Mouse (Mus musculus) erythroblast, adult 5-6 weeks (primary cell): ENCODE results near the gene 2310079G19Rik. TPM values are rescaled to one million over a fixed set of nuclear protein-coding genes. Genes with fewer than 3 reads are reported as not detected.

Experiments
- ATAC-seq: replicated peaks from 2 replicates; pipeline ENCODE4 v1.8.0; 2016; ENCODE audit warnings: moderate number of reproducible peaks, mild to moderate bottlenecking, moderate TSS enrichment, inconsistent platforms; ENCODE audit not compliant: poor library complexity, low FRiP score, severe bottlenecking
- total RNA-seq, 2 experiments: library from RNA; stranded (forward) in 1 of 2; stranded (reverse) in 1 of 2; fragments of 150-400 nt in 1 of 2; fragments of 200-764, 138-1000 nt in 1 of 2; gene quantifications; 2 replicates each; pipeline versions ENCODE4 v1.2.3 to v1.2.4; 2015 to 2017; ENCODE audit warnings: low replicate concordance in 2 of 2

Gene 2310079G19Rik
- total RNA-seq (2015; ENCODE audit: low replicate concordance) (not detected in 2 replicates), total RNA-seq (2017; ENCODE audit: low replicate concordance) (not detected in 2 replicates)

GRCm38 (mm10) chr16:88627566-88627965 is at the start of gene 2310079G19Rik:
TSS of gene 2310079G19Rik (minus strand) at chr16:88627666.
- ATAC-seq: no peak

- ATAC-seq: no peak
Observed at GRCm38 (mm10) chr16:88671571-88671970, 44.1 kb upstream of the 2310079G19Rik start, which contains the start of gene Krtap27-1. TSS of gene Krtap27-1 (minus strand) at chr16:88671671.

- no peak for ATAC-seq
Observed at GRCm38 (mm10) chr16:88657426-88657825, 30.0 kb upstream of the 2310079G19Rik start.

- no peak for ATAC-seq
Observed at GRCm38 (mm10) chr16:88651952-88652351, 24.5 kb upstream of the 2310079G19Rik start.

GRCm38 (mm10) chr16:88651082-88651481 is 23.6 kb upstream of the 2310079G19Rik start:
- no peak for ATAC-seq

- ATAC-seq: no peak
Observed at GRCm38 (mm10) chr16:88647358-88647846, 19.9 kb upstream of the 2310079G19Rik start, which contains the start of gene Krtap26-1. TSS of gene Krtap26-1 (minus strand) at chr16:88647796.

- no peak for ATAC-seq
Observed at GRCm38 (mm10) chr16:88646366-88647111, 19.1 kb upstream of the 2310079G19Rik start.

- ATAC-seq: no peak
Observed at GRCm38 (mm10) chr16:88640053-88640452, 12.6 kb upstream of the 2310079G19Rik start.

- ATAC-seq: no peak
Observed at GRCm38 (mm10) chr16:88635142-88635541, 7.7 kb upstream of the 2310079G19Rik start.

GRCm38 (mm10) chr16:88631474-88631873 is 4.0 kb upstream of the 2310079G19Rik start:
- no peak for ATAC-seq

GRCm38 (mm10) chr16:88612712-88613111 is 14.8 kb downstream of the 2310079G19Rik start:
- no peak for ATAC-seq

GRCm38 (mm10) chr16:88611922-88612321 is 15.5 kb downstream of the 2310079G19Rik start, which contains the start of gene Krtap24-1:
TSS of gene Krtap24-1 (minus strand) at chr16:88612279.
- no peak for ATAC-seq

GRCm38 (mm10) chr16:88604570-88604969 is 22.9 kb downstream of the 2310079G19Rik start:
- ATAC-seq: no peak

GRCm38 (mm10) chr16:88602464-88602863 is 25.0 kb downstream of the 2310079G19Rik start:
- ATAC-seq: no peak

- ATAC-seq: no peak
Observed at GRCm38 (mm10) chr16:88600303-88600702, 27.2 kb downstream of the 2310079G19Rik start.

- ATAC-seq: no peak
Observed at GRCm38 (mm10) chr16:88599504-88600237, 27.8 kb downstream of the 2310079G19Rik start.

- no peak for ATAC-seq
Observed at GRCm38 (mm10) chr16:88592758-88593157, 34.7 kb downstream of the 2310079G19Rik start.

- ATAC-seq: no peak
Observed at GRCm38 (mm10) chr16:88583338-88583737, 44.1 kb downstream of the 2310079G19Rik start.
